Mouse (Mus musculus): ENCODE data around the gene Olfr462.

GRCm38 (mm10) chr11:87875436-87875835 lies 16.6 kb downstream of the Olfr462 start, which contains the start of gene Epx:
- TF ChIP-seq CTCF (IDR thresholded peaks at IDR 0.05; ENCODE audit: low read depth, low read length) (no peak), GATA1 (IDR thresholded peaks at IDR 0.05; ENCODE audit: borderline replicate concordance, low read length) (no peak), POLR2AphosphoS5 (IDR thresholded peaks at IDR 0.05; ENCODE audit: insufficient replicate concordance, low read depth, low read length) (no peak), TAL1 (conservative IDR thresholded peaks at IDR 0.05; ENCODE audit: low read depth, low read length) (no peak), GATA2 (IDR thresholded peaks at IDR 0.05; ENCODE audit: borderline replicate concordance, low read depth, low read length) (no peak)

All from G1E (cell line).